Mouse (Mus musculus): ENCODE measurements around the gene Gm7138.
A peak's percentile ranks its signal among the peaks of the same experiment; 100 is the strongest.
"Not testable (repeated sequence)": the region's sequence is repeated elsewhere in the genome, so short reads cannot be mapped to it uniquely, and the experiment has no call there.

Gm7138 gene

GRCm38 (mm10) chr10:77776844-77777243 lies at the start of gene Gm7138:
Gm7138 (minus strand) TSS chr10:77776944.
- not testable (repeated sequence) for DNase-seq (ENCODE audit: low read depth, low spot score); H3K36me3 ChIP-seq (ENCODE audit: control insufficient read depth, insufficient read depth, low read length, poor library complexity, severe bottlenecking)

GRCm38 (mm10) chr10:77819203-77819602 lies 42.5 kb upstream of the Gm7138 start:
- no peaks in the 10 kb centered on the region for H3K36me3 ChIP-seq (ENCODE audit: control insufficient read depth, insufficient read depth, low read length, poor library complexity, severe bottlenecking)
- DNase-seq (ENCODE audit: low read depth, low spot score) = no peak

More at GRCm38 (mm10) chr10:77776844-77777243, at the start of gene Gm7138:
- not testable (repeated sequence) for H3K27me3 ChIP-seq (ENCODE audit: control insufficient read depth, insufficient read depth, low read length, poor library complexity, severe bottlenecking)

GRCm38 (mm10) chr10:77818523-77818922 lies 41.8 kb upstream of the Gm7138 start:
- no peak for DNase-seq (ENCODE audit: low read depth, low spot score)
- H3K36me3 ChIP-seq (ENCODE audit: control insufficient read depth, insufficient read depth, low read length, poor library complexity, severe bottlenecking) = no peaks in the 10 kb centered on the region
- H3K27me3 ChIP-seq (ENCODE audit: control insufficient read depth, insufficient read depth, low read length, poor library complexity, severe bottlenecking) = no peaks in the 10 kb centered on the region

More at GRCm38 (mm10) chr10:77819203-77819602, 42.5 kb upstream of the Gm7138 start:
- no peaks in the 10 kb centered on the region for H3K27me3 ChIP-seq (ENCODE audit: control insufficient read depth, insufficient read depth, low read length, poor library complexity, severe bottlenecking)

- peak; percentile 49 for DNase-seq (ENCODE audit: low read depth, low spot score)
- no peaks in the 10 kb centered on the region for H3K27me3 ChIP-seq (ENCODE audit: control insufficient read depth, insufficient read depth, low read length, poor library complexity, severe bottlenecking)
- no peaks in the 10 kb centered on the region for H3K36me3 ChIP-seq (ENCODE audit: control insufficient read depth, insufficient read depth, low read length, poor library complexity, severe bottlenecking)
These were observed 38.8 kb upstream of the Gm7138 start for GRCm38 (mm10) chr10:77815514-77815913.

GRCm38 (mm10) chr10:77814382-77814781 lies 37.6 kb upstream of the Gm7138 start, which contains the start of gene Gm2696:
Gm2696 (plus strand) TSS chr10:77814682.
- H3K27me3 ChIP-seq (ENCODE audit: control insufficient read depth, insufficient read depth, low read length, poor library complexity, severe bottlenecking) = no peaks in the 10 kb centered on the region
- no peaks in the 10 kb centered on the region for H3K36me3 ChIP-seq (ENCODE audit: control insufficient read depth, insufficient read depth, low read length, poor library complexity, severe bottlenecking)

GRCm38 (mm10) chr10:77811743-77812142 lies 35.0 kb upstream of the Gm7138 start, which contains the start of gene Gm9507:
Gm9507 (minus strand) TSS chr10:77811843.
- H3K27me3 ChIP-seq (ENCODE audit: control insufficient read depth, insufficient read depth, low read length, poor library complexity, severe bottlenecking) = no peaks in the 10 kb centered on the region
- no peaks in the 10 kb centered on the region for H3K36me3 ChIP-seq (ENCODE audit: control insufficient read depth, insufficient read depth, low read length, poor library complexity, severe bottlenecking)
- no peak for DNase-seq (ENCODE audit: low read depth, low spot score)

More at GRCm38 (mm10) chr10:77814382-77814781, 37.6 kb upstream of the Gm7138 start, which contains the start of gene Gm2696:
- DNase-seq (ENCODE audit: low read depth, low spot score) = no peak

- H3K36me3 ChIP-seq (ENCODE audit: control insufficient read depth, insufficient read depth, low read length, poor library complexity, severe bottlenecking) = no peaks in the 10 kb centered on the region
- DNase-seq (ENCODE audit: low read depth, low spot score) = no peak
- no peaks in the 10 kb centered on the region for H3K27me3 ChIP-seq (ENCODE audit: control insufficient read depth, insufficient read depth, low read length, poor library complexity, severe bottlenecking)
These were observed 27.4 kb upstream of the Gm7138 start for GRCm38 (mm10) chr10:77804095-77804494.

- no peak for DNase-seq (ENCODE audit: low read depth, low spot score)
- Histone ChIP-seq H3K27me3 (ENCODE audit: control insufficient read depth, insufficient read depth, low read length, poor library complexity, severe bottlenecking) (no peaks in the 10 kb centered on the region), H3K36me3 (ENCODE audit: control insufficient read depth, insufficient read depth, low read length, poor library complexity, severe bottlenecking) (no peaks in the 10 kb centered on the region)
These were observed 22.3 kb upstream of the Gm7138 start, which contains the start of gene Gm19668 for GRCm38 (mm10) chr10:77798921-77799508. Gm19668 (minus strand) TSS chr10:77799133.

GRCm38 (mm10) chr10:77798164-77798920 lies 21.6 kb upstream of the Gm7138 start:
- not testable (repeated sequence) for DNase-seq (ENCODE audit: low read depth, low spot score); H3K27me3 ChIP-seq (ENCODE audit: control insufficient read depth, insufficient read depth, low read length, poor library complexity, severe bottlenecking); H3K36me3 ChIP-seq (ENCODE audit: control insufficient read depth, insufficient read depth, low read length, poor library complexity, severe bottlenecking)

GRCm38 (mm10) chr10:77797677-77798076 lies 20.9 kb upstream of the Gm7138 start:
- no peak for DNase-seq (ENCODE audit: low read depth, low spot score)
- Histone ChIP-seq H3K27me3 (ENCODE audit: control insufficient read depth, insufficient read depth, low read length, poor library complexity, severe bottlenecking) (no peaks in the 10 kb centered on the region), H3K36me3 (ENCODE audit: control insufficient read depth, insufficient read depth, low read length, poor library complexity, severe bottlenecking) (no peaks in the 10 kb centered on the region)

GRCm38 (mm10) chr10:77794976-77795375 lies 18.2 kb upstream of the Gm7138 start, which contains the start of gene Gm9639:
Gm9639 (minus strand) TSS chr10:77795076.
- no peak for DNase-seq (ENCODE audit: low read depth, low spot score)
- no peaks in the 10 kb centered on the region for H3K36me3 ChIP-seq (ENCODE audit: control insufficient read depth, insufficient read depth, low read length, poor library complexity, severe bottlenecking)
- no peaks in the 10 kb centered on the region for H3K27me3 ChIP-seq (ENCODE audit: control insufficient read depth, insufficient read depth, low read length, poor library complexity, severe bottlenecking)

- DNase-seq (ENCODE audit: low read depth, low spot score) = no peak
- Histone ChIP-seq H3K36me3 (ENCODE audit: control insufficient read depth, insufficient read depth, low read length, poor library complexity, severe bottlenecking) (no peaks in the 10 kb centered on the region), H3K27me3 (ENCODE audit: control insufficient read depth, insufficient read depth, low read length, poor library complexity, severe bottlenecking) (no peaks in the 10 kb centered on the region)
These were observed 11.9 kb upstream of the Gm7138 start for GRCm38 (mm10) chr10:77788621-77789020.

GRCm38 (mm10) chr10:77787876-77788275 lies 11.1 kb upstream of the Gm7138 start, which contains the start of gene Gm7137:
Gm7137 (minus strand) TSS chr10:77788200.
- H3K36me3 ChIP-seq (ENCODE audit: control insufficient read depth, insufficient read depth, low read length, poor library complexity, severe bottlenecking); DNase-seq (ENCODE audit: low read depth, low spot score); H3K27me3 ChIP-seq (ENCODE audit: control insufficient read depth, insufficient read depth, low read length, poor library complexity, severe bottlenecking): not testable (repeated sequence)

GRCm38 (mm10) chr10:77783396-77783795 lies 6.7 kb upstream of the Gm7138 start:
- H3K27me3 ChIP-seq (ENCODE audit: control insufficient read depth, insufficient read depth, low read length, poor library complexity, severe bottlenecking); DNase-seq (ENCODE audit: low read depth, low spot score); H3K36me3 ChIP-seq (ENCODE audit: control insufficient read depth, insufficient read depth, low read length, poor library complexity, severe bottlenecking): not testable (repeated sequence)

GRCm38 (mm10) chr10:77782442-77782841 lies 5.7 kb upstream of the Gm7138 start, which contains the start of gene Gm3250:
Gm3250 (minus strand) TSS chr10:77782542.
- H3K36me3 ChIP-seq (ENCODE audit: control insufficient read depth, insufficient read depth, low read length, poor library complexity, severe bottlenecking); DNase-seq (ENCODE audit: low read depth, low spot score); H3K27me3 ChIP-seq (ENCODE audit: control insufficient read depth, insufficient read depth, low read length, poor library complexity, severe bottlenecking): not testable (repeated sequence)

All from splenic B cell, adult 2 months (primary cell).